13 mouse cellular contexts compared by ENCODE assay signal in genomic region chr9:30149481-30150468, GRCm38 (mm10).
DNase-seq lines count a peak whose midpoint lies in the region; ATAC-seq lines count a peak whose summit lies in the region.
"Had no signal": no experiment of that assay in that cellular context is flagged by ENCODE, and none has a peak within 500 bp of the region (broad histone marks: within the 10 kb centered on the region; RNA-seq: fewer than 3 reads in every experiment).

No protein-coding gene starts in this region.

- peaks cover 9% of the 10 kb centered on the region for H3K4me1 ChIP-seq in heart, embryonic 10.5 days
- H3K4me1 ChIP-seq in limb, embryonic 12.5 days (replicated peaks), result peaks cover 14% of the 10 kb centered on the region
- H3K4me1 ChIP-seq in heart, embryonic 12.5 days (replicated peaks), result peaks cover 15% of the 10 kb centered on the region
- H3K4me1 ChIP-seq: stomach, embryonic 15.5 days had no signal

- no peaks in the 10 kb centered on the region for H3K9me3 ChIP-seq in heart, embryonic 10.5 days
- no peaks in the 10 kb centered on the region for H3K9me3 ChIP-seq in limb, embryonic 12.5 days
- H3K9me3 ChIP-seq in heart, embryonic 12.5 days (replicated peaks), result no peaks in the 10 kb centered on the region
- H3K9me3 ChIP-seq: stomach, embryonic 15.5 days had no signal

- peak; percentile 52; the same call in 1 of the 2 replicates for ATAC-seq in limb, embryonic 12.5 days (ENCODE audit: insufficient number of reproducible peaks, insufficient read depth, low FRiP score, low TSS enrichment, low read depth)
- no peak for ATAC-seq in heart, embryonic 12.5 days (ENCODE audit: insufficient number of reproducible peaks, low FRiP score)

- no peak overlapping the region for H3K9ac ChIP-seq in limb, embryonic 12.5 days (replicated peaks)
- H3K9ac ChIP-seq in heart, embryonic 12.5 days, result no peak overlapping the region
- H3K9ac ChIP-seq: stomach, embryonic 15.5 days had no signal

- WGBS in heart, embryonic 10.5 days, result 31% methylated on average over 17 of the region's 17 CpGs
- 29% methylated on average over 17 of the region's 17 CpGs for WGBS in limb, embryonic 12.5 days
- WGBS in heart, embryonic 12.5 days, result 30% methylated on average over 17 of the region's 17 CpGs

- peak; percentile 74 for DNase-seq in heart, adult 11 months
- no peak for DNase-seq in heart, embryonic 10.5 days (ENCODE audit: low spot score)
- DNase-seq in embryo, embryonic 10 days (ENCODE audit: low spot score), result peak; percentile 50
- DNase-seq in frontal cortex, postnatal 10 days (ENCODE audit: low spot score in 2 of 2), result peak; percentile 11 to 35
- DNase-seq in adrenal gland, adult 2 months, result no peak
- DNase-seq in testis, postnatal 10 days (ENCODE audit: low spot score), result no peak
- DNase-seq: lung, adult 18-20 months had no signal

- no peak overlapping the region for H3K27ac ChIP-seq in heart, embryonic 10.5 days
- H3K27ac ChIP-seq in limb, embryonic 12.5 days, result 0 out of 2 replicates have a peak overlapping the region, but pooled peaks have one; percentile 23
- H3K27ac ChIP-seq in heart, embryonic 12.5 days (ENCODE audit: poor library complexity, severe bottlenecking), result no peak overlapping the region
- H3K27ac ChIP-seq: stomach, embryonic 15.5 days had no signal

- H3K4me3 ChIP-seq in heart, embryonic 10.5 days, result no peak overlapping the region
- H3K4me3 ChIP-seq in limb, embryonic 12.5 days (replicated peaks), result no peak overlapping the region
- H3K4me3 ChIP-seq in heart, embryonic 12.5 days, result no peak overlapping the region
- H3K4me3 ChIP-seq: erythroblast, embryonic 14.5 days; myocyte; stomach, embryonic 15.5 days had no signal

- H3K4me2 ChIP-seq in limb, embryonic 12.5 days, result no peak overlapping the region
- H3K4me2 ChIP-seq in heart, embryonic 12.5 days, result no peak overlapping the region
- H3K4me2 ChIP-seq: stomach, embryonic 15.5 days had no signal

- no peaks in the 10 kb centered on the region for H3K27me3 ChIP-seq in heart, embryonic 10.5 days (ENCODE audit: insufficient read depth, poor library complexity, severe bottlenecking)
- H3K27me3 ChIP-seq in limb, embryonic 12.5 days, result no peaks in the 10 kb centered on the region
- H3K27me3 ChIP-seq in heart, embryonic 12.5 days (replicated peaks), result no peaks in the 10 kb centered on the region
- H3K27me3 ChIP-seq: CH12.LX; stomach, embryonic 15.5 days had no signal

- no peaks in the 10 kb centered on the region for H3K36me3 ChIP-seq in heart, embryonic 10.5 days
- H3K36me3 ChIP-seq in limb, embryonic 12.5 days, result no peaks in the 10 kb centered on the region
- no peaks in the 10 kb centered on the region for H3K36me3 ChIP-seq in heart, embryonic 12.5 days
- H3K36me3 ChIP-seq: stomach, embryonic 15.5 days had no signal

Comparison
In these comparisons a context has a peak if more than half of its experiments do, and no peak if none do; other contexts are left out.
1. DNase-seq: peak in heart, adult 11 months (single experiment), embryo, embryonic 10 days (single experiment) and frontal cortex, postnatal 10 days (2 of 2); none in heart, embryonic 10.5 days (single experiment), adrenal gland, adult 2 months (single experiment) and testis, postnatal 10 days (single experiment).